Mouse (Mus musculus): Measurements from ENCODE around the gene Top3b. TPM values are rescaled to one million over a fixed set of nuclear protein-coding genes. Genes with fewer than 3 reads are reported as not detected.
"Not testable (repeated sequence)": the region's sequence is repeated elsewhere in the genome, so short reads cannot be mapped to it uniquely, and the experiment has no call there.

The Top3b gene
- polyA plus RNA-seq, 2 experiments, result 22.5 to 25.4 TPM

- Histone ChIP-seq H3K9ac (replicated peaks) (no peak overlapping the region), H3K4me1 (replicated peaks; ENCODE audit: control insufficient read depth in 2 of 2, insufficient read depth in 2 of 2, low read length in 1 of 2) (no peaks in the 10 kb centered on the region), H3K36me3 (replicated peaks; ENCODE audit: control insufficient read depth, insufficient read depth, low read depth) (no peaks in the 10 kb centered on the region; the same call in 1 of the 2 replicates), H3K27ac (no peak overlapping the region), H3K4me3 (ENCODE audit: insufficient read depth in 1 of 2, low read depth in 2 of 2, low read length in 2 of 2) (no peak overlapping the region), H3K4me2 (ENCODE audit: low read depth) (no peak overlapping the region), H3K27me3 (ENCODE audit: control insufficient read depth, insufficient read depth, low read length) (no peaks in the 10 kb centered on the region), H3K9me3 (ENCODE audit: control insufficient read depth, low read length) (no peaks in the 10 kb centered on the region)
- WGBS (ENCODE audit: insufficient replicate concordance), result 70% methylated on average over 5 of the region's 5 CpGs
- ATAC-seq (ENCODE audit: insufficient read depth) (no peak), DNase-seq (ENCODE audit: low read depth in 3 of 3, low spot score in 3 of 3) (no peak)
- TF ChIP-seq CTCF (IDR thresholded peaks at IDR 0.05; ENCODE audit: low read depth) (no peak), EP300 (IDR thresholded peaks at IDR 0.05; ENCODE audit: low read depth) (no peak)
Measured at GRCm38 (mm10) chr16:16926536-16926935, 56.0 kb downstream of the Top3b start.

- ATAC-seq (ENCODE audit: insufficient read depth); DNase-seq (ENCODE audit: low read depth in 3 of 3, low spot score in 3 of 3); H3K9me3 ChIP-seq (ENCODE audit: control insufficient read depth, low read length); H3K9ac ChIP-seq (replicated peaks); H3K4me3 ChIP-seq (ENCODE audit: insufficient read depth in 1 of 2, low read depth in 2 of 2, low read length in 2 of 2); H3K27ac ChIP-seq; H3K4me1 ChIP-seq (replicated peaks; ENCODE audit: control insufficient read depth in 2 of 2, insufficient read depth in 2 of 2, low read length in 1 of 2); H3K4me2 ChIP-seq (ENCODE audit: low read depth); H3K36me3 ChIP-seq (replicated peaks; ENCODE audit: control insufficient read depth, insufficient read depth, low read depth); H3K27me3 ChIP-seq (ENCODE audit: control insufficient read depth, insufficient read depth, low read length): not testable (repeated sequence)
- WGBS (ENCODE audit: insufficient replicate concordance), result 56% methylated on average over 3 of the region's 3 CpGs
Measured at GRCm38 (mm10) chr16:16928908-16929307, 58.4 kb downstream of the Top3b start.

- DNase-seq (ENCODE audit: low read depth in 3 of 3, low spot score in 3 of 3) (no peak), ATAC-seq (ENCODE audit: insufficient read depth) (no peak)
- no peaks in the 10 kb centered on the region for H3K36me3 ChIP-seq (replicated peaks; ENCODE audit: control insufficient read depth, insufficient read depth, low read depth)
- WGBS (ENCODE audit: insufficient replicate concordance), result 64% methylated on average over 3 of the region's 3 CpGs
- H3K4me1 ChIP-seq (replicated peaks; ENCODE audit: control insufficient read depth in 2 of 2, insufficient read depth in 2 of 2, low read length in 1 of 2), result no peaks in the 10 kb centered on the region
- no peaks in the 10 kb centered on the region for H3K27me3 ChIP-seq (ENCODE audit: control insufficient read depth, insufficient read depth, low read length)
- no peaks in the 10 kb centered on the region for H3K9me3 ChIP-seq (ENCODE audit: control insufficient read depth, low read length)
- TF ChIP-seq EP300 (IDR thresholded peaks at IDR 0.05; ENCODE audit: low read depth), result no peak
- H3K27ac ChIP-seq, result no peak overlapping the region
- no peak overlapping the region for H3K4me3 ChIP-seq (ENCODE audit: insufficient read depth in 1 of 2, low read depth in 2 of 2, low read length in 2 of 2)
- no peak overlapping the region for H3K4me2 ChIP-seq (ENCODE audit: low read depth)
- H3K9ac ChIP-seq (replicated peaks), result no peak overlapping the region
Measured at GRCm38 (mm10) chr16:16930326-16930725, 59.8 kb downstream of the Top3b start.

GRCm38 (mm10) chr16:16930810-16931296 is 60.3 kb downstream of the Top3b start:
- Histone ChIP-seq H3K36me3 (replicated peaks; ENCODE audit: control insufficient read depth, insufficient read depth, low read depth) (no peaks in the 10 kb centered on the region), H3K27me3 (ENCODE audit: control insufficient read depth, insufficient read depth, low read length) (no peaks in the 10 kb centered on the region), H3K4me2 (ENCODE audit: low read depth) (no peak overlapping the region), H3K4me3 (ENCODE audit: insufficient read depth in 1 of 2, low read depth in 2 of 2, low read length in 2 of 2) (no peak overlapping the region), H3K4me1 (replicated peaks; ENCODE audit: control insufficient read depth in 2 of 2, insufficient read depth in 2 of 2, low read length in 1 of 2) (no peaks in the 10 kb centered on the region), H3K9ac (replicated peaks) (no peak overlapping the region), H3K27ac (no peak overlapping the region), H3K9me3 (ENCODE audit: control insufficient read depth, low read length) (no peaks in the 10 kb centered on the region)
- TF ChIP-seq EP300 (IDR thresholded peaks at IDR 0.05; ENCODE audit: low read depth) (no peak), CTCF (IDR thresholded peaks at IDR 0.05; ENCODE audit: low read depth) (no peak)
- no peak for DNase-seq (ENCODE audit: low read depth in 3 of 3, low spot score in 3 of 3)
- 53% methylated on average over 5 of the region's 5 CpGs for WGBS (ENCODE audit: insufficient replicate concordance)
- ATAC-seq (ENCODE audit: insufficient read depth), result no peak

- WGBS (ENCODE audit: insufficient replicate concordance), result 65% methylated on average over 9 of the region's 9 CpGs
- Histone ChIP-seq H3K9me3 (ENCODE audit: control insufficient read depth, low read length) (no peaks in the 10 kb centered on the region), H3K9ac (replicated peaks) (no peak overlapping the region), H3K4me3 (ENCODE audit: insufficient read depth in 1 of 2, low read depth in 2 of 2, low read length in 2 of 2) (no peak overlapping the region), H3K4me2 (ENCODE audit: low read depth) (no peak overlapping the region), H3K27me3 (ENCODE audit: control insufficient read depth, insufficient read depth, low read length) (no peaks in the 10 kb centered on the region), H3K36me3 (replicated peaks; ENCODE audit: control insufficient read depth, insufficient read depth, low read depth) (no peaks in the 10 kb centered on the region), H3K4me1 (replicated peaks; ENCODE audit: control insufficient read depth in 2 of 2, insufficient read depth in 2 of 2, low read length in 1 of 2) (peaks cover 0 to 3% of the 10 kb centered on the region in 2 experiments; a peak in 1 of 4 replicates), H3K27ac (no peak overlapping the region)
- DNase-seq (ENCODE audit: low read depth in 3 of 3, low spot score in 3 of 3) (no peak), ATAC-seq (ENCODE audit: insufficient read depth) (no peak)
- TF ChIP-seq CTCF (IDR thresholded peaks at IDR 0.05; ENCODE audit: low read depth), result no peak
Measured at GRCm38 (mm10) chr16:16939543-16939942, 69.0 kb downstream of the Top3b start.

Data from liver, embryonic 14.5 days (tissue).